Mouse (Mus musculus): ENCODE measurements at regions not wholly inside any gene's neighbourhood (a gene's known extent, or its start where the extent isn't known, plus 50 kb on each side); places are given as distances from the start of the nearest gene placed in this dataset.

DNA sequence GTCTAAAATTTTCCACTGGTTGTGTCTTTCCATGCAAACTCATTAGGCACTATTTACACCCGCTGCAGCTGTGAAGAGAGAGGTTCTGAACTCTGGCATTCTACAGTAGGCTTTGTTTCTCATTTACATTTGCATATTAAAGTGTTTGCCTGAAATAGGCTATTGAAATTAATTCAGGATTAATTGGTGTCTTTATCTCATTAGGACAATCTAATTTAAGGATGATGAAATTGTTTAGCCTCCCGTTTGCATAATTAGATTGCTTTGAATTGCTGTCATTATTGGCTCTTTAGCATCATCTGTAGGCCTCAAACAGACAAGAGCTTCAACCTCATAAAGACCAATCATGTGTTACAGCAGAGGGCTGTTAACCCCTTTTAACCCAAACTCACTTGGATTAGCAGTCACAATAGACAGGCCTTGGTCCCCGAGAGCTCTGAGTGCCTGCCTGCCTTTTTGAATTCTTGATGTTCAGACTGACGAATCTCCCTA, 476.7 kb upstream of the Pbx1 start:
- Histone ChIP-seq H3K79me2 (replicated peaks; ENCODE audit: control insufficient read depth, insufficient read depth, low read length) (no peaks in the 10 kb centered on the region), H3K27ac (no peak overlapping the region), H3K36me3 (ENCODE audit: control insufficient read depth, insufficient read depth, low read length) (no peaks in the 10 kb centered on the region), H3K9ac (ENCODE audit: low read depth, low read length) (no peak overlapping the region), H3K4me3 (no peak overlapping the region), H3K27me3 (ENCODE audit: control insufficient read depth, insufficient read depth, low read length) (no peaks in the 10 kb centered on the region), H3K4me1 (ENCODE audit: control insufficient read depth, insufficient read depth, low read length) (no peaks in the 10 kb centered on the region)
- 77% methylated on average over 4 of the region's 4 CpGs for WGBS
- no peak for TF ChIP-seq CTCF (IDR thresholded peaks at IDR 0.05)
- no peak for TF ChIP-seq POLR2A (IDR thresholded peaks at IDR 0.05; ENCODE audit: insufficient read depth, low read depth, low read length)
- TF ChIP-seq EP300 (IDR thresholded peaks at IDR 0.05; ENCODE audit: insufficient read depth, low read depth, low read length), result no peak
- no peak for DNase-seq
- intact Hi-C loops (cut with DNase I), result no loop called here

DNA sequence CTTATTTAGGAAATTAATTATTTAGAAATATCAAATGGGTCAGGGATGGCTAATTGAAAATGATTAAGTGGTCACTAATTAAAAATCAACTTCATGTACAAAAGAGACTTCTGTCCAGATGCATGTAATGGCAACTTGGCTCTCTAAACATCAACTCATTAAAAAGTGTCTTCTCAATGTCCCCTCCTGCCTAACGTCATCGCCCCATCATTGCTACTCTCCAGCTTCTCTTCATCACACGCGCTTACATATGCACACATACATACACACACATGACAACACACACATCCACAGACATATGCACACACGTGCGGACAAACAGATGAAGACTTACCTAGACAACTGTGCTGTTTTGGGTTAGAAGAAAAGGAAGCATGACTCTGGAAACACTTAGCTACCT, 476.1 kb upstream of the Pbx1 start:
- no peak for DNase-seq
- Histone ChIP-seq H3K4me1 (ENCODE audit: control insufficient read depth, insufficient read depth, low read length) (no peaks in the 10 kb centered on the region), H3K4me3 (no peak overlapping the region), H3K79me2 (replicated peaks; ENCODE audit: control insufficient read depth, insufficient read depth, low read length) (no peaks in the 10 kb centered on the region), H3K27me3 (ENCODE audit: control insufficient read depth, insufficient read depth, low read length) (no peaks in the 10 kb centered on the region), H3K36me3 (ENCODE audit: control insufficient read depth, insufficient read depth, low read length) (no peaks in the 10 kb centered on the region), H3K27ac (no peak overlapping the region), H3K9ac (ENCODE audit: low read depth, low read length) (no peak overlapping the region)
- 84% methylated on average over 6 of the region's 6 CpGs for WGBS
- intact Hi-C loops (cut with DNase I), result no loop called here
- no peak for TF ChIP-seq EP300 (IDR thresholded peaks at IDR 0.05; ENCODE audit: insufficient read depth, low read depth, low read length)
- TF ChIP-seq CTCF (IDR thresholded peaks at IDR 0.05), result no peak
- TF ChIP-seq POLR2A (IDR thresholded peaks at IDR 0.05; ENCODE audit: insufficient read depth, low read depth, low read length), result no peak

DNA sequence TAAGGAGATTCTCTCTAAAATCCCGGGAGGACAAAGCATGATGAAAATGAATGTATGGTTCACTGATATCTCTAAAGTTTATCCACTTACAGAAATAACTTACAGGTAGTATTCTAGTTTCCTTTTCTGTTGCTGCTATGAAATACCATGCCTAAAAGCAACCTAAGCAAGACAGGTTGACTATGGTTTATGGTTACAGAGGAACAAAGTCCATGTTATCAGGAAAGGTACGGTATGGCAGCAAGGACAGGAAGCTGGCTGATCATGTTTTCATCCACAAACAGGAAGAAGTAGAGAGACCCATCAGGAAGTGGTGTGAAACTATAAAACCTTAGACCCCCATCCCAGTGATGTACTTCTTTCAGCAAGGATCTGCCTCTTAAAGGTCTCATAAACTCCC, 466.4 kb upstream of the Pbx1 start:
- Histone ChIP-seq H3K9ac (ENCODE audit: low read depth, low read length) (no peak overlapping the region), H3K4me3 (no peak overlapping the region), H3K27ac (no peak overlapping the region), H3K79me2 (replicated peaks; ENCODE audit: control insufficient read depth, insufficient read depth, low read length) (no peaks in the 10 kb centered on the region), H3K36me3 (ENCODE audit: control insufficient read depth, insufficient read depth, low read length) (no peaks in the 10 kb centered on the region), H3K4me1 (ENCODE audit: control insufficient read depth, insufficient read depth, low read length) (no peaks in the 10 kb centered on the region), H3K27me3 (ENCODE audit: control insufficient read depth, insufficient read depth, low read length) (no peaks in the 10 kb centered on the region)
- DNase-seq, result no peak
- intact Hi-C loops (cut with DNase I), result loop anchor here (10.0 kb wide), 1 partner anchor 524 kb away; no protein-coding TSS in a partner anchor
- TF ChIP-seq EP300 (IDR thresholded peaks at IDR 0.05; ENCODE audit: insufficient read depth, low read depth, low read length) (no peak), CTCF (IDR thresholded peaks at IDR 0.05) (no peak), POLR2A (IDR thresholded peaks at IDR 0.05; ENCODE audit: insufficient read depth, low read depth, low read length) (no peak)
- WGBS, result 65% methylated on average over 2 of the region's 2 CpGs

DNA sequence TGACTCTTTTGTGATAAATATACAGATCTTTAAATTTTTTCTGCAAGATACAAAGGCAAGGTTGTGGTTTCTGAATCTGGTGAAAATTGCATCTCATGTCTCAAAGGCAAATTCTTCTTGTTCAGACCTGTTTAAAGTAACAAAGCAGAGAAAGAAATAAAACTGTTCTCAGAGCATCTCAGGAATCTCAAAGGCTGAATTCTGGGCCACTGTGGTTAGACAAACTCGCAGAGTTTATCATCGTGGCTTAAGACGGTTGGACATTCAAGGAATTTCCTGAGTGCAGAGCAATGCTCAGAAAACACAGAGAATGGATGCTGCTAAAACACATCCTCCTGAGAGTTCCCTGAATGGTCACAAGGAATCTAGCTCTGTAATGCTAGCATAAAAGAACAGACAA, 429.5 kb upstream of the Pbx1 start:
- no peak overlapping the region for H3K27ac ChIP-seq
- H3K79me2 ChIP-seq (replicated peaks; ENCODE audit: control insufficient read depth, insufficient read depth, low read length), result no peaks in the 10 kb centered on the region
- no peaks in the 10 kb centered on the region for H3K27me3 ChIP-seq (ENCODE audit: control insufficient read depth, insufficient read depth, low read length)
- H3K9ac ChIP-seq (ENCODE audit: low read depth, low read length), result no peak overlapping the region
- H3K4me3 ChIP-seq, result no peak overlapping the region
- 27% methylated on average over 3 of the region's 3 CpGs for WGBS
- H3K36me3 ChIP-seq (ENCODE audit: control insufficient read depth, insufficient read depth, low read length), result no peaks in the 10 kb centered on the region
- no peaks in the 10 kb centered on the region for H3K4me1 ChIP-seq (ENCODE audit: control insufficient read depth, insufficient read depth, low read length)
- intact Hi-C loops (cut with DNase I), result no loop called here
- TF ChIP-seq POLR2A (IDR thresholded peaks at IDR 0.05; ENCODE audit: insufficient read depth, low read depth, low read length) (no peak), CTCF (IDR thresholded peaks at IDR 0.05) (no peak)
- DNase-seq, result no peak

DNA sequence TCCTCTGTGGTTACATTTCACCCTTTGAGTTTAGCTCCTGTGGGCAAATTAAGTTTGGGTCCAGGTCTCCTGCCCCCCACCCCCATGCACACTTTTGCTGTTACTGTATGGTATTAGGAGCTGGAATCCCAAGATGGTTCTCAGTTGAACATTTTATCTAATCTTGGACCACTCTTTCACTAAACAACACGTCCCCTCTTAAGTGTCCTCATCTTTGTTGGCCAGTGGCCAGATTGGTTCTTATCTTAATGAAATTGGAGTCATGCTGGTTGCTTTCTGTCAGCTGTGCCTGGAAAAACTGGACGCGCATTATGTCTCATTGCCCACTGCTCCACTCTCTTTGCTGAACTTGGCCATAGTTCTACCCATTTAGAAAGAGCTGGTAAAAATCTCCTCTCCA, 391.1 kb upstream of the Pbx1 start:
- no peaks in the 10 kb centered on the region for H3K27me3 ChIP-seq (ENCODE audit: control insufficient read depth, insufficient read depth, low read length)
- peaks cover 5% of the 10 kb centered on the region for H3K4me1 ChIP-seq (ENCODE audit: control insufficient read depth, insufficient read depth, low read length)
- H3K9ac ChIP-seq (ENCODE audit: low read depth, low read length), result no peak overlapping the region
- no peak overlapping the region for H3K27ac ChIP-seq
- no peak for DNase-seq
- intact Hi-C loops (cut with DNase I), result no loop called here
- WGBS, result 24% methylated on average over 3 of the region's 3 CpGs
- H3K36me3 ChIP-seq (ENCODE audit: control insufficient read depth, insufficient read depth, low read length), result no peaks in the 10 kb centered on the region
- no peak overlapping the region for H3K4me3 ChIP-seq
- TF ChIP-seq POLR2A (IDR thresholded peaks at IDR 0.05; ENCODE audit: insufficient read depth, low read depth, low read length), result no peak
- no peak for TF ChIP-seq CTCF (IDR thresholded peaks at IDR 0.05)
- TF ChIP-seq EP300 (IDR thresholded peaks at IDR 0.05; ENCODE audit: insufficient read depth, low read depth, low read length), result no peak
- no peaks in the 10 kb centered on the region for H3K79me2 ChIP-seq (replicated peaks; ENCODE audit: control insufficient read depth, insufficient read depth, low read length)

DNA sequence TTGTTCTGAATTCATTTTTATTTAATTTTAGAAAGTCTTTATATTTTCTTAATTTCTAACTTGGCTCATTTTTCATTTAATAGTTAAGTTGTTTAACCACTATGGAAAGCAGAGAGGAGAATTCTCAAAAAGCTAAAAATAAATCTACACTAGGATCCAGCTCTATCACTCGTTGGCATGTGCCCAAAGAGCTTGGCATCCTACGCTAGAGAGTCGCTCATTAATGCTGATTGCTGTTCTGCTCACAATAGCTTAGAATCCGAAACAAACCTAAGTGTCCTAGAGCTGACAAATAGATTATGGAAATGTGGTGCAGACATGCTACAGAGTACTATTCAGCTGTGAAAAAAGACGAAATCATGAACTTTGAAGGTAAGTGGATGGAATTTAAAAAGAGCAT, 386.3 kb upstream of the Pbx1 start:
- TF ChIP-seq EP300 (IDR thresholded peaks at IDR 0.05; ENCODE audit: insufficient read depth, low read depth, low read length), result no peak
- TF ChIP-seq CTCF (IDR thresholded peaks at IDR 0.05), result no peak
- TF ChIP-seq POLR2A (IDR thresholded peaks at IDR 0.05; ENCODE audit: insufficient read depth, low read depth, low read length), result no peak
- H3K27ac ChIP-seq, result no peak overlapping the region
- H3K4me1 ChIP-seq (ENCODE audit: control insufficient read depth, insufficient read depth, low read length), result peaks cover 4% of the 10 kb centered on the region
- WGBS, result 37% methylated on average over 5 of the region's 5 CpGs
- H3K4me3 ChIP-seq, result no peak overlapping the region
- H3K36me3 ChIP-seq (ENCODE audit: control insufficient read depth, insufficient read depth, low read length), result no peaks in the 10 kb centered on the region
- no peaks in the 10 kb centered on the region for H3K27me3 ChIP-seq (ENCODE audit: control insufficient read depth, insufficient read depth, low read length)
- H3K9ac ChIP-seq (ENCODE audit: low read depth, low read length), result no peak overlapping the region
- H3K79me2 ChIP-seq (replicated peaks; ENCODE audit: control insufficient read depth, insufficient read depth, low read length), result no peaks in the 10 kb centered on the region
- peak; percentile 26 to 28 for DNase-seq
- intact Hi-C loops (cut with DNase I), result no loop called here
